Mouse (Mus musculus): Measurements from ENCODE around the gene Polr2i. TPM values are rescaled to one million over a fixed set of nuclear protein-coding genes. Genes with fewer than 3 reads are reported as not detected.

Gene Polr2i
- total RNA-seq, 1 experiment, result 209 TPM

DNA sequence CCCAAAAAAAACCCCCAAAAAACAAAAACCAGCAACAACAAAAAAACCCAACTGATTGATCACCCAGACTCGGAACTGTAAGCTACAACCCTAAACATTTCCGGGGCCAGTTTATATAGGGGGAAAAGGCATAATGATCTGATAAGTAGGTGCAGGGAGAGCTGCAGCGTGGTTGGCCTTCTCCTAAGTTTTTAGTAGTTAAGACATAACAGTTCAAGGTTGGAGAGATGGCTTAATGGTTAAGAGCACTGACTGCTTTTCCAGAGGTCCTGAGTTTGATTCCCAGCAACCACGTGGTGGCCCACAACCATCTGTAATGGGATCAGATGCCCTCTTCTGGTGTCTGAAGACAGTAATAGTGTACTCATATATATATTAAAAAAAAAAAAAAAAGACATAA is 49.8 kb downstream of the Polr2i start:
- no peak for DNase-seq (ENCODE audit: low read depth, low spot score)
- TF ChIP-seq ZC3H11A (IDR thresholded peaks at IDR 0.05; ENCODE audit: borderline replicate concordance, low read depth, low read length), result no peak
- Histone ChIP-seq H3K9me3 (ENCODE audit: control insufficient read depth, insufficient read depth, low read depth, low read length) (no peaks in the 10 kb centered on the region), H3K27ac (ENCODE audit: insufficient read depth, low read depth, low read length, poor library complexity, severe bottlenecking) (no peak overlapping the region; the same call in 1 of the 2 replicates), H3K4me1 (ENCODE audit: control insufficient read depth in 2 of 2, insufficient read depth in 2 of 2, low read length in 2 of 2, poor library complexity in 1 of 2) (peaks cover 2 to 6% of the 10 kb centered on the region in 2 experiments; a peak in 2 of 4 replicates), H3K36me3 (ENCODE audit: control insufficient read depth, insufficient read depth, low read length, poor library complexity, severe bottlenecking) (peaks cover 4% of the 10 kb centered on the region), H3K9ac (ENCODE audit: insufficient read depth, low read depth, low read length, poor library complexity, severe bottlenecking) (no peak overlapping the region), H3K4me3 (ENCODE audit: insufficient read depth in 1 of 2, low read depth in 1 of 2, low read length in 2 of 2, poor library complexity in 1 of 2, severe bottlenecking in 1 of 2) (peak overlapping the region in 1 of 2 experiments; percentile 82; a peak in 1 of 4 replicates)
- in situ Hi-C loops (cut with MboI; ENCODE audit: low sequenced_read_pairs in 2 of 2, unreplicated experiment in 2 of 2), result no loop called here

DNA sequence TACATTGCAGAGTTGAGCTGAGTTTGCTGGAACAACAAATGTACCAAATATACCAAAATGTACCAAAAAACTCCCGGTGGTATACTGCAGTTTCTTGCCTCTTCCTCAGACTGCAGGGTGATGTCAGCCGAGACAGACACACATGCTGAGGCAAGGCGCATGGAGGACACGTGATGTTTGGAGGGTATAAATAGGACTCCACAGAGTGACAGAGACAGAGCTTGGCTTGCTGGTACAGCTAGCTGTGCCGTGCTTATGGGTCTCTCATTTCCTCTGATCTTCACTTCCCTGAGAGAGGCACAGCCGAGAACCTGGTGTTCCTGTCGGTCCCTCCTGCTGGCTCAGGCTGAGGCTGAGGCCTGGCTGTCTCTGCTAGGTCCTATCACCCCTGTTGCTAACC is 51.0 kb downstream of the Polr2i start:
- H3K4me3 ChIP-seq (ENCODE audit: insufficient read depth in 1 of 2, low read depth in 1 of 2, low read length in 2 of 2, poor library complexity in 1 of 2, severe bottlenecking in 1 of 2), result no peak overlapping the region
- peaks cover 2 to 7% of the 10 kb centered on the region in 2 experiments; a peak in 2 of 4 replicates for H3K4me1 ChIP-seq (ENCODE audit: control insufficient read depth in 2 of 2, insufficient read depth in 2 of 2, low read length in 2 of 2, poor library complexity in 1 of 2)
- TF ChIP-seq HCFC1 (IDR thresholded peaks at IDR 0.05; ENCODE audit: borderline replicate concordance, insufficient read depth, low read length), result no peak
- no peak for TF ChIP-seq ZNF384 (IDR thresholded peaks at IDR 0.05; ENCODE audit: low read depth, low read length)
- in situ Hi-C loops (cut with MboI; ENCODE audit: low sequenced_read_pairs in 2 of 2, unreplicated experiment in 2 of 2), result no loop called here
- no peak overlapping the region for H3K9ac ChIP-seq (ENCODE audit: insufficient read depth, low read depth, low read length, poor library complexity, severe bottlenecking)
- no peak for DNase-seq (ENCODE audit: low read depth, low spot score)
- H3K36me3 ChIP-seq (ENCODE audit: control insufficient read depth, insufficient read depth, low read length, poor library complexity, severe bottlenecking), result no peaks in the 10 kb centered on the region
- H3K9me3 ChIP-seq (ENCODE audit: control insufficient read depth, insufficient read depth, low read depth, low read length), result no peaks in the 10 kb centered on the region
- no peak overlapping the region for H3K27ac ChIP-seq (ENCODE audit: insufficient read depth, low read depth, low read length, poor library complexity, severe bottlenecking)

Other genes with a start within 250 kb of the Polr2i start
- gene Zfp568, start 248.0 kb upstream of the Polr2i start, total RNA-seq (2012; rRNA removed), result 120 and 126 TPM in 2 replicates
- gene Zfp14, start 180.6 kb upstream of the Polr2i start, total RNA-seq (2012; rRNA removed), result 2.1 and 3.3 TPM in 2 replicates
- 5.8 and 7.3 TPM in 2 replicates for gene Zfp82, start 159.0 kb upstream of the Polr2i start, total RNA-seq (2012; rRNA removed)
- gene Gm26920, start 141.5 kb upstream of the Polr2i start, total RNA-seq (2012; rRNA removed), result 0.26 and 0.71 TPM in 2 replicates
- 13.1 and 16.3 TPM in 2 replicates for gene Zfp566, start 141.4 kb upstream of the Polr2i start, total RNA-seq (2012; rRNA removed)
- 33.5 and 40.4 TPM in 2 replicates for gene Zfp260, start 137.2 kb upstream of the Polr2i start, total RNA-seq (2012; rRNA removed)
- 5.3 and 5.7 TPM in 2 replicates for gene Zfp382, start 110.0 kb upstream of the Polr2i start, total RNA-seq (2012; rRNA removed)
- 35.0 and 37.9 TPM in 2 replicates for gene Zfp146, start 62.2 kb upstream of the Polr2i start, total RNA-seq (2012; rRNA removed)
- gene Cox7a1, start 47.8 kb upstream of the Polr2i start, total RNA-seq (2012; rRNA removed), result 54.8 and 57.8 TPM in 2 replicates
- gene Capns1, start 33.1 kb upstream of the Polr2i start, total RNA-seq (2012; rRNA removed), result 160 and 164 TPM in 2 replicates
- gene Tbcb, start 324 bp downstream of the Polr2i start, total RNA-seq (2012; rRNA removed), result 158 and 173 TPM in 2 replicates
- not detected in 2 replicates for gene Ovol3, start 3.8 kb downstream of the Polr2i start, total RNA-seq (2012; rRNA removed)
- gene Thap8, start 48.1 kb downstream of the Polr2i start, total RNA-seq (2012; rRNA removed), result 1.2 and 2.7 TPM in 2 replicates
- gene Wdr62, start 48.5 kb downstream of the Polr2i start, total RNA-seq (2012; rRNA removed), result 21.6 and 30.5 TPM in 2 replicates
- gene Clip3, start 59.8 kb downstream of the Polr2i start, total RNA-seq (2012; rRNA removed), result 4.4 and 5.4 TPM in 2 replicates
- gene Alkbh6, start 76.8 kb downstream of the Polr2i start, total RNA-seq (2012; rRNA removed), result 24.5 and 37.8 TPM in 2 replicates
- gene Syne4, start 82.9 kb downstream of the Polr2i start, total RNA-seq (2012; rRNA removed), result 14.5 and 25.5 TPM in 2 replicates
- 1.9 and 3.3 TPM in 2 replicates for gene E130208F15Rik, start 89.8 kb downstream of the Polr2i start, total RNA-seq (2012; rRNA removed)
- gene Sdhaf1, start 91.9 kb downstream of the Polr2i start, total RNA-seq (2012; rRNA removed), result 6.6 and 8.5 TPM in 2 replicates
- gene Lrfn3, start 130.8 kb downstream of the Polr2i start, total RNA-seq (2012; rRNA removed), result 2.6 and 4.4 TPM in 2 replicates
- gene Tyrobp, start 181.8 kb downstream of the Polr2i start, total RNA-seq (2012; rRNA removed), result not detected in 2 replicates
- not detected in 2 replicates for gene Hcst, start 187.9 kb downstream of the Polr2i start, total RNA-seq (2012; rRNA removed)
- gene Nfkbid, start 189.8 kb downstream of the Polr2i start, total RNA-seq (2012; rRNA removed), result 4.2 and 8.2 TPM in 2 replicates
- 36.9 and 63.7 TPM in 2 replicates for gene Aplp1, start 213.6 kb downstream of the Polr2i start, total RNA-seq (2012; rRNA removed)
- 10.7 and 29.8 TPM in 2 replicates for gene Kirrel2, start 225.7 kb downstream of the Polr2i start, total RNA-seq (2012; rRNA removed)
- 45.7 and 72.5 TPM in 2 replicates for gene Nphs1, start 226.4 kb downstream of the Polr2i start, total RNA-seq (2012; rRNA removed)

Measured in ES-E14 (cell line).